Mouse (Mus musculus) embryo, embryonic 11 days (tissue): ENCODE data around the gene Cryl1.

Experiments
- DNase-seq: peaks from one replicate; pipeline ENCODE4 v3.0.0-alpha.2; 2015

The Cryl1 gene

GRCm38 (mm10) chr14:57316662-57317600 lies 81.4 kb downstream of the Cryl1 start:
- DNase-seq = peak; percentile 55

GRCm38 (mm10) chr14:57315976-57316375 lies 82.4 kb downstream of the Cryl1 start:
- DNase-seq = peak; percentile 10

GRCm38 (mm10) chr14:57315551-57315950 lies 82.8 kb downstream of the Cryl1 start:
- peak; percentile 33 for DNase-seq

GRCm38 (mm10) chr14:57301600-57302230 lies 96.6 kb downstream of the Cryl1 start:
- DNase-seq = no peak

- DNase-seq = no peak
Measured at GRCm38 (mm10) chr14:57300530-57300929, 97.8 kb downstream of the Cryl1 start.

GRCm38 (mm10) chr14:57297672-57298071 lies 100.7 kb downstream of the Cryl1 start:
- DNase-seq = no peak

- DNase-seq = no peak
Measured at GRCm38 (mm10) chr14:57291399-57291942, 106.9 kb downstream of the Cryl1 start.

- DNase-seq = peak; percentile 23
Measured at GRCm38 (mm10) chr14:57289105-57289504, 109.2 kb downstream of the Cryl1 start.

GRCm38 (mm10) chr14:57283816-57284215 lies 114.5 kb downstream of the Cryl1 start:
- no peak for DNase-seq

GRCm38 (mm10) chr14:57282591-57282990 lies 115.7 kb downstream of the Cryl1 start:
- no peak for DNase-seq

GRCm38 (mm10) chr14:57280835-57281234 lies 117.5 kb downstream of the Cryl1 start:
- no peak for DNase-seq

GRCm38 (mm10) chr14:57276481-57277012 lies 121.8 kb downstream of the Cryl1 start:
- no peak for DNase-seq

GRCm38 (mm10) chr14:57272341-57272740 lies 126.0 kb downstream of the Cryl1 start:
- no peak for DNase-seq

GRCm38 (mm10) chr14:57271861-57272260 lies 126.5 kb downstream of the Cryl1 start:
- DNase-seq = no peak

- no peak for DNase-seq
Measured at GRCm38 (mm10) chr14:57268900-57269299, 129.4 kb downstream of the Cryl1 start.

- DNase-seq = no peak
Measured at GRCm38 (mm10) chr14:57268344-57268743, 130.0 kb downstream of the Cryl1 start.

GRCm38 (mm10) chr14:57263943-57264342 lies 134.4 kb downstream of the Cryl1 start:
- DNase-seq = no peak

GRCm38 (mm10) chr14:57259341-57259740 lies 139.0 kb downstream of the Cryl1 start:
- no peak for DNase-seq

- DNase-seq = no peak
Measured at GRCm38 (mm10) chr14:57248661-57249060, 149.7 kb downstream of the Cryl1 start.

- no peak for DNase-seq
Measured at GRCm38 (mm10) chr14:57246575-57246974, 151.8 kb downstream of the Cryl1 start.

GRCm38 (mm10) chr14:57242978-57243377 lies 155.4 kb downstream of the Cryl1 start:
- no peak for DNase-seq

- no peak for DNase-seq
Measured at GRCm38 (mm10) chr14:57235276-57235675, 163.1 kb downstream of the Cryl1 start.

GRCm38 (mm10) chr14:57234711-57235110 lies 163.6 kb downstream of the Cryl1 start:
- DNase-seq = no peak
